Mouse (Mus musculus) ovary, postnatal 10 days (tissue): ENCODE measurements around the gene Tdgf1.

Source experiments
- DNase-seq: peaks from one replicate; pipeline ENCODE4 v3.0.0; 2022; ENCODE audit warnings: low spot score

Gene Tdgf1

GRCm38 (mm10) chr9:110945926-110946325, at the start of gene Tdgf1:
Gene Tdgf1 (minus strand): TSS chr9:110946158.
- DNase-seq, result no peak

- DNase-seq, result no peak
Observed at GRCm38 (mm10) chr9:110994716-110995172, 48.8 kb upstream of the Tdgf1 start.

DNA sequence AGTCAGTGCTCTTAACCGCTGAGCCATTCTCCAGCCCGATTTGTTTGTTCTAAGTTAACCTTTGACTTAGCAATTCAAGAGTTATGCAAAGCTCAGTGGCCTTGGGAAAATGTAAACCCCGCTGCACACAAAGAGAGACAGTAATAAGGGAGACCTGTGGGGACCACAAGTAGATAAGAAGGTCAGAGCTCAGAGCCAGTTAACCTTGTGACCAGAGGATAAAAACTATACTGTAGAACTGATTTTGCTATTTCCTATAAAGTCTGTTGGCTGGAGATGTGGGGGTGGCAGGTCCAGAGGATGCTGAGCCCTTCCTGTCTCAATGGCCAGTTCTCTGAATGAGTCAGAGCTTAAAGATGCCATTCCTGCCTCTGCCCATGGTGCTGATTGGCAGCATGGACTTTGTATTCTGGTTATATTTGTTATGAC, 47.3 kb upstream of the Tdgf1 start:
- DNase-seq, result no peak

DNA sequence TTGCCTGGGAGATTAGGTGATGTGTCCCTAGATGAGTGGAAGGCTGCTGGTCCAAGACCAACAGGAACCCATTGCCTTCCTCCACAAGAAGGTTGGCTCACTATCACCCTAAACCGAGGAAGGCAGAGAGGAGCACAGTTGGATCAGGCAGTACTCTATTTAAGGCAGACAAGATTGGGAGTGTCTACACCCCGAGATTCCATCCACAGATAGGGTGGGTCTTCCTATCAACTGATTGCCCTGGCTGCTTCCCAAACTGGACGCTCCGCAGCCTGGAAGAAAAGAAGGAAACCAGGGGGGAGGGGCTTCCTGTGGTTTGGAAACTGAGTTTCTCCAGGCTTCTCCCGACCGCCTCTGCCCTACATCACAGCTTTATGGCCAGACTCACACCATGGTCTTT, 44.2 kb upstream of the Tdgf1 start, which contains the start of gene Rtp3:
Gene Rtp3, minus strand, starts transcription at position 380 of the 400 bp plus-strand sequence.
- no peak for DNase-seq

GRCm38 (mm10) chr9:110989543-110989942, 43.6 kb upstream of the Tdgf1 start:
- no peak for DNase-seq

- no peak for DNase-seq
Observed at GRCm38 (mm10) chr9:110989141-110989540, 43.2 kb upstream of the Tdgf1 start.

DNA sequence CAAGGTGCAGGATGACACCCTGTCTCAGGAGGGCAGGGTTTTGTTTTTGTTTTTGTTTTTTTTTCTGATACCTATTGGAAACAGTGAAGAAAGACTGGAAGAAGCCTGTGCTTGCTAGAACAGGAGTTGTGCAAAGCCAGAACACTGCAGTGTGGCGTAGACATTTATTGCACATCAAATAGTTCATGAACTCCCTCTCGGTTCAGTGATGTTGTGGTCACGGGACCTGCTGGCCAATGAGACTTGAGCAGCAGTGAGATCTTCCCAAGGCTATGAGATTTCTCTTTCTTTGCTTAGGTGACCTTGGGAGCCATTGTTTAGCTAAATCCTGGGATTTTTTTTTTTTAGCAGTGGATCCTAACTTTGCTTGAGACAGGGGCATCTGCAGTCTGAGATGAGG, 42.1 kb upstream of the Tdgf1 start:
- no peak for DNase-seq

DNA sequence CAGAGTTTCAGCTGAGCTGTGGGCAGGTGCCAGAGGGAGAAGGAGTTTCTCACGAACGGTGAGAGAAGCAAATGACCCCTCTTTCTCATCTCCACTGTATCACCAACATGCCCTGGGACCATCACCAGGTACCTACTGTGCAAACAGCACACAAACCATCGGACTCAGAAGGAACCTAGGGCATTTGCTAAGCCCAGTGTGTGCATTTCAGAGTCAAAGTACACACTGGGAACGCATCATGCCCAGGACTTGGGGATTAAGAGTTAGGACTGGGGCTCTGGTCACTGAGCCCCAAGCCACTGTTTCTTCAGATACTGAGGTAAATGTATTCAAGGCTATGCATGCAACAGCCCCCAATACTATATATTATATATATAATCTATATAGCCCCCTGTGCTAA, 41.4 kb upstream of the Tdgf1 start:
- DNase-seq, result no peak

GRCm38 (mm10) chr9:110985951-110986350, 40.0 kb upstream of the Tdgf1 start:
- no peak for DNase-seq

DNA sequence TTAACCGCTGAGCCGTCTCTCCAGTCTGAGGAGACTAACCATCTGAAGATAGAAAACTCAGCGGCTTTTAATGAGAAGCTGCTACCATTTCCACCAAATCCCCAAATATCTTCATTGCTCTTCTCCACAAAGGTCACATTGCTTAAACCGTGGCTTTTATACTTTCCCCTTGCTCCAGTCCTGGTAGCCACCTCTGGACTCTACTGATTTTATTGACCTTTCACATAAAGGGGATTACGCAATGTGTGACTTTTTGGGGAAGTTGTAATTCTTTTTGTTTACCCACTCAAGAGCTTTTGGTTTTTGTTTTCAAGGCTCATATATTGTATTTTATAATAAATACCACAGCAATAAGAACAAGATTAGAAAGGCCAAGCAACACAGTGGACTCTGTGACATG, 39.6 kb upstream of the Tdgf1 start:
- DNase-seq, result no peak

GRCm38 (mm10) chr9:110984096-110984495, 38.1 kb upstream of the Tdgf1 start:
- DNase-seq, result no peak

DNA sequence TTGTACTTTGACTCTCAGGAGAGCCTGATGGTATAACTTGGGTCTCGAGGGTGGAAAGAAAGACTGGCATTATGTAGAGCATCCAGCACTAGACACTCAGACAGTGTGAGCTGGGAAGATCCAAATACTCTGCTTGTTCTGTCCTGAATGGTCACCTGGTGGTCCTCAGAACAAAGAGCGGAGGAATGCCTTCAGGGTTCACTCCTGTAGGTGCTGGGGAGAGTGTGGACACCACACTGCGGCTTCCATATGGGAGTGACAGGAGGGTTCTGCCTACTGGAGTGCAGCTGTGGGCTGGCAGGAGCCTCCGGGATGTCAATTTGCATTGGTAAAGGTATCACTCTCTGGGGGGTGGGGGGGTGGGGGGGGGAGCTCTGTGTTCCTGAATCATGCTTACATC, 36.4 kb upstream of the Tdgf1 start:
- no peak for DNase-seq

- no peak for DNase-seq
Observed at GRCm38 (mm10) chr9:110979411-110979810, 33.5 kb upstream of the Tdgf1 start.

DNA sequence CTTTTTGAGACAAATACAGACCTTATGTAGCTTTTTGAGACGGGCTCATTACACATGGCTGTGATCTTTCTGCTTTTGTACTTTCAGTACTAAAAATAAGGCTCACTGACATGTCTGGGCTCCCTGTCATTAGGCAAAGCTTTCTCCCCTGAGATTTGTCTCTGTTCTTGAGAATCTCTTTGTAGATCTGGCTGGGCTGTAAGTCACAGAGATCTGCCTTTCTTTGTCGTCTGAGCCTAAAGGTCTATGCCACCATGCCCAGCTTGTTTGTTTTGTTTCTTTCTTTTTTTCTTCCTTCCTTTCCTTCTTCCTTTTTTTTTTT, 19.9 kb upstream of the Tdgf1 start:
- DNase-seq, result no peak

DNA sequence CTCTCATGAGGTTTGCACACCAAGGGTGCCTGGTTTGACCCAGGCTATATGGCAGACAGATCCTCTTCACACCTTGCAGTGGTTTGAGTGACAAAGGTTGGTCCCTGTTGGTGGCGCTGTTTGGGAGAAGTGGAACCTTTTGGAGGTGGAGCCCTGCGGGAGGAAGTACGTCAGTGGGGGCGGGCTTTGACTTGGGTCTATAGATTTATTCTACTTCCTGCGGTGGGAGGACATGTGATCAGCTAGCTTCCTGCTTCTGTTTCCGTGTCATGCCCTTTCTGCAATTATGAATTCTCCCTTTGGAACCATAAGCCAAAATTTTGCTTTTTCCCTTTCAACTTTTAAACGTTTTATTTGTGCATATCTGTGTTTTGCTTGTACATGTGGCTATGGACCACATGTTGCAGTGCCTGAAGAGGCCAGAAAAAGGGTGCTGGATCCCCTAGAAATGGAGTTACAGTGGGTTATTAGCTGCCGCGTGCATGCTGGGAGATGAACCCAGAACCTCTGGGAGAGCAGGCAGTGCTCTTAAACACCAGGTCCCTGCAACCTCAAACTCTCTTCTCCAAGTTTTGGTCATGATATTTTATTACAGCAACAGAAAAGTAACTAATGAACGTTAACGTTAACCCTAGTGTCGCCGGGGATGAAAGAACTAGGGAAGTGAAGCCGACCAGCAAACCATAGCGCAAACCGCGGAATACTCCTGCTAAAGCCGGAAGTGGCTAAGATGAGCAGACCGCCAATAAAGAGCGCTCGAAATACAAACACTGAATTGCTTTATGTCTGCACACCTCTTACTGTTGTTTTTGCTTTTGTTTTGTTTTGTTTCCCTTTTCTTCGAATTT, 19.3 kb upstream of the Tdgf1 start:
- DNase-seq, result no peak

- DNase-seq, result no peak
Observed at GRCm38 (mm10) chr9:110963566-110964115, 17.7 kb upstream of the Tdgf1 start.

- DNase-seq, result no peak
Observed at GRCm38 (mm10) chr9:110961386-110961785, 15.4 kb upstream of the Tdgf1 start.

DNA sequence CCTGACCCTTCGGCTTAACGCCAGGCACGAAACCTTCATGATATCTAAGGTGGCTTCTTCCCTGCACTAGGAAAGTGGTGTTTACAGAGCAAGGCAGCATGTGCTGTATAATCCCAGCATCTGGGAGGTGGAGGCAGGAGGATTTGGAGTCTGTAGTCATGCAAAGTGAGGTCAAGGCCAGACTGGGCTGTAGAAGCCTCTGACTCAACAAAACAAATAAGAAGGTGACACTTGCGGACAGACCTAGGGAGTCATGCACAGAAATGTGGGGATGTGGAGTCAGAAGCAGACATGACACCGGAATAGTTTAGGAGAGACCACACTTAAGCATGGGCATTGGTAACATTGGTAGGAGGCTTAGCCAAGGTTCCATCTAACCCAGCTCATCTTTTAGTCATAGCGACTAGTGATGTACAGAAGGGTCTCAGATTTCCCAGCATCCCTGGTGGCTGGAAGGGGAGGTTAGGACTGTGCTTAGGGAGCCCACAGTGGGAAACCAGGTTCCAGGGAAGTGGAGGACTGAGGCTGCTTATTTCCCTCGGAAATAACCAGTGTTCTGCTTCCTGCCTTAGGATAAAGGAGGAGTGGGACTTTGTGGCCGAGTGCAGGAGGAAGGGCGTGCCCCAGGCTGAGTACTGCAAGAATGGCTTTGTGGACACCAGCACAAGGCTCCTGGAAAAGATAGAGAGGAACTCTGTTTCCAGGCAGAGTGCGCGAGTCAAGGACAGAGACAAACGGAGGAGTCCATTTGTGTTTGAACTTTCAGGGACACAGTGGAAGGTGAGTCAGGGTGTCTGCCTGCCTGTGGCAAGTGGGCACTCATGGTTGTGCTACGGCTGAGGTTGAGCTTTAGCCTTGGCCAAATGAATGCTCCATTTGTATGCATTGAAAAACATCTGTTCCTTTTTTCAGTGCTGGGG, 14.5 kb upstream of the Tdgf1 start:
- no peak for DNase-seq

- no peak for DNase-seq
Observed at GRCm38 (mm10) chr9:110959669-110960068, 13.7 kb upstream of the Tdgf1 start.

DNA sequence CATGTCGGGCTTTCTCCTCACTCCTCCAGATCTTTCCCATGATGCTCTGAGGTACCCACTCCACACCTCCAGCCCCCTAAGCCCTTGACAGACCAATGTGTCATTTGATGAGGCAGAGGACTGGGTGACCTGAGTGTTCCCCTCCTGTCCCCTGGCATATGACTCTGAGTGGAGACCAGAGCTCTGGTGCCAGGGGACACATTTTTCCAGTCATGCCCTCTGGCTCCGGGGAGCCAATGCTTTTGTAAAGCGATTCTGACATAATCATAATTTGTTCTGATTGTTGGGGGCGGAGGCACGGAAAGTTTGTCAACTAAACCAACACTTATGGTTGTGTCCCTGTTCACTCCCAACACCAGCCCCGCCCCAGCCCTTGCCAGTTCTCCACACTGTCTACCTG, 10.0 kb upstream of the Tdgf1 start:
- DNase-seq, result no peak

DNA sequence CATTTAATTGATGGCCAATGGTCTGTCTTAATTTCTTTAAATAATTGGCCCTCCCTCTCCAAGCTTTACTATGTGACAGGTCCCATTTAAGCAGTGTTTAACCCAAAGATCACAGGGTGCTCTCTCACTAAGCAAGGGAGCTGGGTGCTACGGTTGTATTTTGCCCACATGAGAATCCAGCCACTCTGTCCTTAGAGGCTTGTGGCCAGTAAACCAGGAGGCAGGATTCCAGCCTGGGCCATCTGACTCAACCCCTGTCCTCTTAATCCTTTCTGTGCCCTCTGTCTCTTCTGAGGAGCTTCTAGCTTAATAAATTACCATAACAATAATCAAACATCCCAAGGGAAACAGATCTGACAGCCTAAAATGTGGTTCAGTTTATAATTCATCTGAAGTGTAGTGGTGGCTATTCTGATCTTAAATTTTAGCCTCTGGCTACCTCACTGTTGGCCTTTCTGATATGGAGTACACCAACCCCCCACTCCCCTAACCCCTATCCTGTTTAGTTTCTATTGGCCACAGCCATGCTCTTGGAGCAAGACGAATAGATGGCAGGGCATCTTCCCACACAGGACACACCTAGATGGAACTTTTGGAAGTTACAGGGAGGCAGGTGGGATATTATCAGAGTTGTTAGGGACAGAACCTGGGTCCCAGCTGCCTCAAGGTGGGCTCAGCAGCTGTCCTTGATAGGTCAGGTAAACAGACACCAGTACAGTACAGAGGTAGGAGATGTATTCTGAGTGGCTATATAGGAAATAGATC, 8.9 kb upstream of the Tdgf1 start:
- DNase-seq, result no peak
